Mouse (Mus musculus) ES-E14 (cell line): ENCODE results near the gene Fignl1. TPM values are rescaled to one million over a fixed set of nuclear protein-coding genes. Genes with fewer than 3 reads are reported as not detected.
A peak's percentile ranks its signal among the peaks of the same experiment; 100 is the strongest.

Experiments used
- DNase-seq: peaks from one replicate; pipeline ENCODE4 v3.0.0-alpha.2; 2013; ENCODE audit warnings: low read depth, low spot score
- H3K27ac ChIP-seq: 2 replicates; pipeline ENCODE4 v1.5.1; 2012; ENCODE audit warnings: low read depth, mild to moderate bottlenecking, low read length, moderate library complexity, mixed read lengths; ENCODE audit not compliant: poor library complexity, insufficient read depth, severe bottlenecking
- H3K36me3 ChIP-seq: 2 replicates; pipeline ENCODE4 v1.6.1; 2012; ENCODE audit warnings: mild to moderate bottlenecking, low read length, moderate library complexity, mixed read lengths; ENCODE audit not compliant: control insufficient read depth, poor library complexity, insufficient read depth, severe bottlenecking
- H3K4me1 ChIP-seq, 2 experiments: fragments of 150-350 bp in 1 of 2; sonication (generic) in 1 of 2; 2 replicates each; pipeline ENCODE4 v1.6.1; 2012; ENCODE audit warnings: low read length in 2 of 2, mild to moderate bottlenecking in 1 of 2, mixed read lengths in 1 of 2; ENCODE audit not compliant: control insufficient read depth in 2 of 2, insufficient read depth in 2 of 2, poor library complexity in 1 of 2
- H3K4me3 ChIP-seq, 2 experiments: fragments of 150-350 bp in 1 of 2; sonication (generic) in 1 of 2; 2 replicates each; pipeline ENCODE4 v1.5.1; 2012; ENCODE audit warnings: low read length in 2 of 2, low read depth in 1 of 2, mild to moderate bottlenecking in 1 of 2, mixed read lengths in 1 of 2; ENCODE audit not compliant: insufficient read depth in 1 of 2, poor library complexity in 1 of 2, severe bottlenecking in 1 of 2
- H3K9ac ChIP-seq: 2 replicates; pipeline ENCODE4 v1.6.1; 2012; ENCODE audit warnings: low read depth, mild to moderate bottlenecking, low read length, mixed read lengths; ENCODE audit not compliant: poor library complexity, insufficient read depth, severe bottlenecking
- H3K9me3 ChIP-seq: fragments of 150-350 bp; sonication (generic); 2 replicates; pipeline ENCODE4 v1.6.1; 2012; ENCODE audit warnings: low read depth, mild to moderate bottlenecking, low read length; ENCODE audit not compliant: control insufficient read depth, insufficient read depth
- CHD2 ChIP-seq: IDR thresholded peaks from 2 replicates; pipeline ENCODE4 v1.6.1; 2014; ENCODE audit warnings: mild to moderate bottlenecking, low read depth, low read length, inconsistent platforms
- HCFC1 ChIP-seq: IDR thresholded peaks from 2 replicates; pipeline ENCODE4 v1.6.1; 2012; ENCODE audit warnings: low read length, inconsistent platforms, borderline replicate concordance; ENCODE audit not compliant: insufficient read depth
- MAFK ChIP-seq: IDR thresholded peaks from 2 replicates; pipeline ENCODE4 v1.6.1; 2014; ENCODE audit warnings: mild to moderate bottlenecking, low read depth, low read length, inconsistent platforms; ENCODE audit not compliant: insufficient read depth
- ZC3H11A ChIP-seq: IDR thresholded peaks from 2 replicates; pipeline ENCODE4 v1.6.1; 2012; ENCODE audit warnings: low read depth, mild to moderate bottlenecking, inconsistent platforms, low read length, borderline replicate concordance
- ZNF384 ChIP-seq: IDR thresholded peaks from 2 replicates; pipeline ENCODE4 v1.6.1; 2012; ENCODE audit warnings: low read depth, low read length, inconsistent platforms
- in situ Hi-C, 2 experiments: fragments of 600-800 bp; cut with MboI; formaldehyde crosslinking; loops; one replicate each; pipeline ENCODE4 v1.15.1; 2025; ENCODE audit warnings: low sequenced_read_pairs in 2 of 2, inconsistent platforms in 1 of 2; ENCODE audit not compliant: unreplicated experiment in 2 of 2
- total RNA-seq: library from RNA; depleted of rRNA; stranded (reverse); fragments of 300-350 nt; gene quantifications from 2 replicates; pipeline ENCODE4 v1.2.3, GENCODE M21; 2012

Gene Fignl1
- total RNA-seq, 1 experiment = 49.6 TPM

- in situ Hi-C loops = no loop called here
- Histone ChIP-seq H3K4me3 (no peak overlapping the region), H3K9ac (no peak overlapping the region)
These were observed 19.5 kb upstream of the Fignl1 start for GRCm38 (mm10) chr11:11828251-11828650.

GRCm38 (mm10) chr11:11826475-11826874 is 17.7 kb upstream of the Fignl1 start:
- H3K27ac ChIP-seq = no peak overlapping the region

More at GRCm38 (mm10) chr11:11828251-11828650, 19.5 kb upstream of the Fignl1 start:
- H3K4me1 ChIP-seq = peaks cover 20 to 26% of the 10 kb centered on the region in 2 experiments
- no peaks in the 10 kb centered on the region; the same call in 1 of the 2 replicates for H3K36me3 ChIP-seq
- peak overlapping the region; percentile 68 for H3K27ac ChIP-seq
- TF ChIP-seq MAFK = no peak
- TF ChIP-seq HCFC1 = no peak
- TF ChIP-seq ZC3H11A = no peak
- TF ChIP-seq ZNF384 = no peak
- no peak for TF ChIP-seq CHD2
- peaks cover 10% of the 10 kb centered on the region; the same call in 1 of the 2 replicates for H3K9me3 ChIP-seq
- no peak for DNase-seq

GRCm38 (mm10) chr11:11825670-11826069 is 16.9 kb upstream of the Fignl1 start:
- Histone ChIP-seq H3K4me1 (peaks cover 11 to 17% of the 10 kb centered on the region in 2 experiments), H3K36me3 (no peaks in the 10 kb centered on the region; the same call in 1 of the 2 replicates), H3K4me3 (no peak overlapping the region), H3K27ac (no peak overlapping the region), H3K9me3 (peaks cover 10% of the 10 kb centered on the region; the same call in 1 of the 2 replicates), H3K9ac (no peak overlapping the region)
- in situ Hi-C loops = no loop called here
- DNase-seq = no peak
- TF ChIP-seq MAFK (no peak), CHD2 (no peak), ZNF384 (no peak), ZC3H11A (no peak), HCFC1 (no peak)

More at GRCm38 (mm10) chr11:11826475-11826874, 17.7 kb upstream of the Fignl1 start:
- no peak for DNase-seq
- Histone ChIP-seq H3K36me3 (no peaks in the 10 kb centered on the region; the same call in 1 of the 2 replicates), H3K9ac (no peak overlapping the region), H3K4me3 (no peak overlapping the region), H3K4me1 (peaks cover 12 to 15% of the 10 kb centered on the region in 2 experiments), H3K9me3 (peaks cover 10% of the 10 kb centered on the region; the same call in 1 of the 2 replicates)
- TF ChIP-seq ZC3H11A = no peak
- in situ Hi-C loops = no loop called here

GRCm38 (mm10) chr11:11824970-11825635 is 16.3 kb upstream of the Fignl1 start:
- in situ Hi-C loops = no loop called here
- H3K36me3 ChIP-seq = no peaks in the 10 kb centered on the region; the same call in 1 of the 2 replicates
- peaks cover 13 to 17% of the 10 kb centered on the region in 2 experiments for H3K4me1 ChIP-seq
- TF ChIP-seq ZNF384 (no peak), MAFK (no peak), CHD2 (no peak), ZC3H11A (no peak), HCFC1 (no peak)
- no peak overlapping the region for H3K27ac ChIP-seq
- H3K9me3 ChIP-seq = peaks cover 10% of the 10 kb centered on the region; the same call in 1 of the 2 replicates
- DNase-seq = no peak
- H3K9ac ChIP-seq = no peak overlapping the region
- no peak overlapping the region for H3K4me3 ChIP-seq
